Mouse (Mus musculus) forebrain, postnatal 0 days (tissue): ENCODE data around the gene Gnptab. TPM values are rescaled to one million over a fixed set of nuclear protein-coding genes. Genes with fewer than 3 reads are reported as not detected.

Source experiments
- ATAC-seq: fragments of 200-750 bp; cut with Nextera tagmentation; 2 replicates; pipeline ENCODE4 v1.8.0; 2017; ENCODE audit warnings: mild to moderate bottlenecking, moderate library complexity
- DNase-seq: peaks from one replicate; pipeline ENCODE4 v3.0.0-alpha.2; 2015
- H3K27ac ChIP-seq: fragments of 300-500 bp; sonication (generic); 2 replicates; pipeline ENCODE4 v1.5.1; 2014; ENCODE audit warnings: low read depth, mild to moderate bottlenecking, antibody characterized with exemption, low read length, moderate library complexity, mixed read lengths
- H3K27me3 ChIP-seq: fragments of 300-500 bp; sonication (generic); 2 replicates; pipeline ENCODE4 v1.6.1; 2014; ENCODE audit warnings: mild to moderate bottlenecking, low read length, mixed read lengths; ENCODE audit not compliant: insufficient read depth
- H3K36me3 ChIP-seq: fragments of 300-500 bp; sonication (generic); 2 replicates; pipeline ENCODE4 v1.6.1; 2014; ENCODE audit warnings: mild to moderate bottlenecking, moderate library complexity; ENCODE audit not compliant: insufficient read depth
- H3K4me1 ChIP-seq: fragments of 300-500 bp; sonication (generic); 2 replicates; pipeline ENCODE4 v1.6.1; 2014; ENCODE audit warnings: antibody characterized with exemption; ENCODE audit not compliant: insufficient read depth
- H3K4me2 ChIP-seq: fragments of 300-500 bp; sonication (generic); 2 replicates; pipeline ENCODE4 v1.6.1; 2014; ENCODE audit warnings: low read depth, mild to moderate bottlenecking, moderate library complexity
- H3K4me3 ChIP-seq: fragments of 300-500 bp; sonication (generic); 2 replicates; pipeline ENCODE4 v1.5.1; 2014; ENCODE audit warnings: low read depth, low read length, mixed read lengths
- H3K9ac ChIP-seq: fragments of 300-500 bp; sonication (generic); 2 replicates; pipeline ENCODE4 v1.6.1; 2014; ENCODE audit warnings: mild to moderate bottlenecking
- H3K9me3 ChIP-seq: fragments of 300-500 bp; sonication (generic); 2 replicates; pipeline ENCODE4 v1.6.1; 2016; ENCODE audit warnings: low read length
- CTCF ChIP-seq: sonication (generic); IDR thresholded peaks from 2 replicates; pipeline ENCODE4 v1.5.1; 2016; ENCODE audit warnings: antibody characterized with exemption, control low read depth, low read depth
- WGBS: fragments of 180-500 bp; shearing (Covaris S2); extraction: QIAGEN DNeasy Blood & Tissue Kit; methylation state at CpG from one replicate; pipeline ENCODE4 v1.1.7; 2014; 5-methylcytosine and 5-hydroxymethylcytosine counted together
- polyA plus RNA-seq: library from polyadenylated mRNA; unstranded; fragments of >200 nt; fragmentation: Nextera tagmentation; extraction: Ambion mirVana; gene quantifications from 2 replicates; pipeline ENCODE4 v1.2.1, GENCODE M21; 2015
- total RNA-seq: library from RNA; depleted of rRNA; stranded (reverse); fragments of >200 nt; gene quantifications from 2 replicates; pipeline ENCODE4 v1.2.3, GENCODE M21; 2014

Gnptab gene
- total and polyA plus RNA-seq, 2 experiments from 2014 or later = 21.3 to 44.0 TPM

DNA sequence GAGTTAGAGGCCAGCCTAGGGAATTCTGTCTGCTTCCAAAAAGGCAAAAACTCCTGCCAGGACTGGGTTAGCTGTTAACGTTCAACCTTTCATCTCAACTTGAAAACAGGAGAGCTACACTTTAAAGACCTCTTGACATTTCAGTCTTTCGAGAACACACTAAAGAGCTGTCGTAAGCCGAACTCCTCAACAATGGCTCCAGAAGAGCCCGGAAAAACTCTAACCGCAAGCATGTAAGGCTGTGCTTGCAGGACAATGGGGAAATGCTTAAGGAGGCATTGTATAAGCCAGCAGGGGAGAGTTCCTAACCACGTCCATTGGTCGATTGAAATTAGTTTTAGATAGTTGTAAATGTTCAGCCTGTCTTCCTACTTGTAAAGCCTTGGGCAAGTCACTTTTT, 29.1 kb upstream of the Gnptab start:
- Histone ChIP-seq H3K9me3 (no peaks in the 10 kb centered on the region), H3K9ac (no peak overlapping the region), H3K4me2 (no peak overlapping the region), H3K27ac (no peak overlapping the region), H3K36me3 (no peaks in the 10 kb centered on the region), H3K4me1 (no peaks in the 10 kb centered on the region), H3K4me3 (no peak overlapping the region), H3K27me3 (no peaks in the 10 kb centered on the region)
- DNase-seq (no peak), ATAC-seq (no peak)
- TF ChIP-seq CTCF = no peak
- WGBS = 9% methylated on average over 8 of the region's 8 CpGs

DNA sequence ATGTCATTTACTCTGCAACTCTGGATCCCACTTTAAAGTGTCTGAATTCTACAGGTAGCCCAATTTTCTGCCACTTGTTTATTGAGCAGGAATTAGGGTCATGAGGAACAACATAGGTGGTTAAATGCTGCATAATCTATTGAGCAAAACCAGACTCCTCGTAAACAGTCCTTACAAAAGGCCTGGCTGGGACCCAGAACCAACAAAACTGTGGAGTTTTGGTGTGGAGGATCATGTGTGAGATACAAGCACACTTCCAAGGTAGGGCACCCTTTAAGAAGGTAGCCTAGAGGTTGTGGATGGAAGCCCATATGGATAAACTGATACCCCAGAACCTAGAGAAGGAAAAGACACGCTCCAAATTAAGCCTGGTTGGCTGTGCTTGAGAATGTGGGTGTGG, 28.2 kb upstream of the Gnptab start:
- Histone ChIP-seq H3K4me1 (no peaks in the 10 kb centered on the region), H3K27ac (no peak overlapping the region), H3K4me2 (no peak overlapping the region), H3K9me3 (no peaks in the 10 kb centered on the region), H3K36me3 (no peaks in the 10 kb centered on the region), H3K4me3 (no peak overlapping the region), H3K27me3 (no peaks in the 10 kb centered on the region), H3K9ac (no peak overlapping the region)
- DNase-seq = no peak
- ATAC-seq = no peak
- no peak for TF ChIP-seq CTCF
- WGBS = 43% methylated on average over 2 of the region's 2 CpGs

- Histone ChIP-seq H3K36me3 (no peaks in the 10 kb centered on the region), H3K9me3 (no peaks in the 10 kb centered on the region), H3K27me3 (no peaks in the 10 kb centered on the region), H3K4me2 (no peak overlapping the region), H3K9ac (no peak overlapping the region), H3K4me1 (no peaks in the 10 kb centered on the region), H3K4me3 (no peak overlapping the region), H3K27ac (no peak overlapping the region)
- ATAC-seq (no peak), DNase-seq (no peak)
- no peak for TF ChIP-seq CTCF
- 54% methylated on average over 5 of the region's 5 CpGs for WGBS
These were observed 27.4 kb upstream of the Gnptab start for GRCm38 (mm10) chr10:88351411-88352103.

- Histone ChIP-seq H3K4me1 (no peaks in the 10 kb centered on the region), H3K27ac (no peak overlapping the region), H3K27me3 (no peaks in the 10 kb centered on the region), H3K9ac (no peak overlapping the region), H3K4me3 (no peak overlapping the region), H3K4me2 (no peak overlapping the region), H3K9me3 (no peaks in the 10 kb centered on the region), H3K36me3 (no peaks in the 10 kb centered on the region)
- no peak for ATAC-seq
- no peak for DNase-seq
- 91% methylated on average over 2 of the region's 2 CpGs for WGBS
- TF ChIP-seq CTCF = no peak
These were observed 26.4 kb upstream of the Gnptab start for GRCm38 (mm10) chr10:88352549-88352948.

DNA sequence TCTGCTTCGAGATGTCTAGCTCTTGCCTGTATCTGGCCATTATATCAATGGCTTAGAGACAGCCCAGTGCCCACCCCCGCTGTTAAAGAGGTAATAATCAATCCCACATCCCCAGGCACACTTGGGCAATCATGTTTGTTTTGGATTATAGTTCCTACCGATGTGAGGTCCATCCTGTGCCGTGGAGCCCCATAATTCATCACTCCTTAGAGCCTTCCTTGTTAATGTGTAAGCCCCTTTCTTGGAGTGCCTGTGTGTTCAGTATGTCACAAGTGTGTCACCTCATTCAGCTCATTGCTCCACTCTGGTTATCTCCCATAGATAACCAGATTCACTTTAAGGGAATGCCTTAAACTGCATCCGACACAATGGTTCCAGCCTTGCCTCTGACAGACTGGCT, 24.3 kb upstream of the Gnptab start:
- no peak for TF ChIP-seq CTCF
- 89% methylated on average over 5 of the region's 5 CpGs for WGBS
- H3K4me3 ChIP-seq = no peak overlapping the region
- H3K9ac ChIP-seq = no peak overlapping the region
- H3K9me3 ChIP-seq = no peaks in the 10 kb centered on the region
- H3K27me3 ChIP-seq = no peaks in the 10 kb centered on the region
- H3K36me3 ChIP-seq = no peaks in the 10 kb centered on the region
- H3K4me1 ChIP-seq = no peaks in the 10 kb centered on the region
- no peak overlapping the region for H3K27ac ChIP-seq
- H3K4me2 ChIP-seq = no peak overlapping the region
- DNase-seq = no peak
- no peak for ATAC-seq

- Histone ChIP-seq H3K4me3 (peak overlapping the region; percentile 52), H3K27me3 (no peaks in the 10 kb centered on the region), H3K27ac (no peak overlapping the region), H3K36me3 (no peaks in the 10 kb centered on the region), H3K4me1 (no peaks in the 10 kb centered on the region), H3K9ac (peak overlapping the region; percentile 57), H3K4me2 (peak overlapping the region; percentile 63), H3K9me3 (no peaks in the 10 kb centered on the region)
- TF ChIP-seq CTCF = no peak
- ATAC-seq = peak; percentile 6; the same call in 1 of the 2 replicates
- DNase-seq = peak; percentile 6
- whole genome bisulfite sequencing = 10% methylated on average over 21 of the region's 21 CpGs
These were observed 22.6 kb upstream of the Gnptab start for GRCm38 (mm10) chr10:88356114-88356982.

DNA sequence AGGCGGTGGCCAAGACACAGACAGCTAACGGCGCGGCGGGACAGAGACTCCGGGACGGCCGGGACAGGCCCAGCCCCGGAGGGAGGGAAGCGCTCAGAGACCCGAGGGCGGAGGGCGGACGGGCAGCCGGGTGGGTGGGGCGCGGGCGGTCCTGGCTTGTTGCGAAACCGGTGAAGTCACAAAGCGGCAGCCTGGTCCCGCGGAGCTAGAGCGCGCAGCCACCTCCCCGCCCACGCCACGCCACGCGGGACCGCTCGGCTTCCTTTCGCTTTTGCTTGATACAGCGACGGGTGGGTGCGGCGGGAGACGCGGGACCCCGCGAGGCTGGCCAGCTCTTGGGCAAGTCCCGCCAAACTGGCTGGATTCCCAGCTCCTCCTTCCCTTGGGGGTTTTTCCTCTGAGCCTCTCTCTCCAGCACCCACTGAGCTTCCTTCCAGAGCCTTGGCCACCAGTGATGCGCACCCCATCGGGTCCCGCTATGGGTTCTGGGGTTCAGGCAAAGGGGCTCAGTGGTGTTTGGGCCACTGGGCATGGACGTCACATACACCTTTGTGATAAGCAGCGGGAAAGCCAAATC, 21.9 kb upstream of the Gnptab start:
- DNase-seq = peak; percentile 59
- H3K27me3 ChIP-seq = no peaks in the 10 kb centered on the region
- no peak overlapping the region for H3K27ac ChIP-seq
- H3K9me3 ChIP-seq = no peaks in the 10 kb centered on the region
- no peak for TF ChIP-seq CTCF
- H3K9ac ChIP-seq = peak overlapping the region; percentile 57
- no peaks in the 10 kb centered on the region for H3K36me3 ChIP-seq
- no peaks in the 10 kb centered on the region for H3K4me1 ChIP-seq
- peak overlapping the region; percentile 52 for H3K4me3 ChIP-seq
- ATAC-seq = peak; percentile 91
- H3K4me2 ChIP-seq = peak overlapping the region; percentile 63
- WGBS = 2% methylated on average over 47 of the region's 47 CpGs
